Mouse (Mus musculus): ENCODE results near the gene Card11. TPM values are rescaled to one million over a fixed set of nuclear protein-coding genes. Genes with fewer than 3 reads are reported as not detected.

Gene Card11
- total RNA-seq, 2 experiments from 2014 or later: 0.33 to 0.53 TPM

DNA sequence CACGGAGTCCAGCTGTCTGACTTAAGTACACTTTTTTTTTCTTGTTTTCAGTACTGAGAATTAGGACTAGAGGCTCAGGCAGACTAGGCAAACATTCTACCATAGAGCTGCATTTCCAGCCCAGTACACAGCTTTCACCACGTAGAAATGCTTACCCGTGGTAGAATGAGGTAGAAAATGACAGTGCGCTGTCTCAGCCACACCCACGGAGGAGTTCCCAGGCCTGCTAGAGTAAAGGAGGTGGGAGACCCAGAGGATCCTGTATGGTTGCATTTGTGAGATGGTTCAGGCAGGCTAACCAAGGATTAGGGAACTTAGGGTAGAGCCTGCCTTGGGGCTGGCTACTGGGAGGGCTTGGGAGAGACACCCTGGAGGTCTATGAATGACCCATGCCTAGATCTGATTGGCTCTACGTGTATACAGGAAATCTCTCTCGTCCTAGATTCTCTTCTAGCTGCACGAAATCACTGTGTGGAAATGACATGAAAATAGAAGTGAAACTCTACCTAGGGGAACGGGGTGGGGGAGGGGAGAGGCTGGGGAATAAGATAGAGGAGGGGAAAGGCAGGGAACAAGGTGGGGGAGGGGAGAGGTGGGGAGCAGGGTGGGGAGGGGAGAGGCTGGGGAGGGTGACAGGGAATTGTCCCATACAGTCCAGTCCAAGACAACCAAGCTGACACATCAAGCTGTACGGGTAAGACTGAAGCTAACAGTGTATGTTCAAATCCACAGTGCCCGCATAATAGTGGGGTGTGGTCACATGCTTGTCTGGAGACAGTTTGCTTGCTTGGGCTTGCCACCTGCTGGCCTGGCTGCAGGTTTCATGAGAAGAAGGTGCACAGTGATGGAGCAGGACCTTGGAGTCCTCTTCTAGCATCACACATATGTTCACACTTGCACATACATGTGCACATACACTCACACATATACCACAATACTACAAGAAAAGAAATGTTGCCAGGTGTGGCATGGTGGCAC lies 8.0 kb downstream of the Card11 start:
- DNase-seq: no peak

DNA sequence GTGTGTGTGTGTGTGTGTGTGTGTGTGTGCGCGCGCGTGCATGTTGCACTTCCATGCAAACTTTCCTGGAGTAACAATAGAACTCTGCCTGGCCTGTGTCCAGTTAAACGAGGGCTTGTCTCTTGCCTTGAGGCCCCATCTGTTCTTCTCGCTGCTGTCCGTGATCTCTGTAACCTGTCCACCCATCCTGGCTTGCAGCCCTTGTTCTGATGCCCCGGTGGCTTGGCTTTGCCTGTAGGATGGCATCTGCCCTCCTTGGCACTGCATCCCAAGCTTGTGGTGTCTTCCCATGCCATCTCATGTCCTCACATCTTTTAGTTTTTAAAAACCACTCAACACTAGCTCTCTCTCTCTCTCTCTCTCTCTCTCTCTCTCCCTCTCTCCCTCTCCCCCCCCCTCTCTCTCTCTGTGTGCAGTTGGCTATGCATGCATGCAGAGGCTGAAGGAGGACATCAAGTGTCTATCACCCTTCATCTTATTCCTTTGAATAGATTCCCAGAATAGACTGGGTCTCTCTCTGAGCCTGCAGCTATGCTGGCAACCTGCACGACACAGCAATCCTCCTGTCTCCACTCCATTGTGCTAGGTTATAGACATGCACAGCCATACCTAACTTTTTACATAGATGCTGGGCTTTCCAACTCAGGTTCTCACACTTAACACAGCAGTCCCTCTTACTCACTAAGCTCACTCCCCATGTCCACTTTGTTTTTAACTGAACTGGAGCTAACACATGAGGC lies 14.9 kb downstream of the Card11 start:
- DNase-seq: no peak

DNA sequence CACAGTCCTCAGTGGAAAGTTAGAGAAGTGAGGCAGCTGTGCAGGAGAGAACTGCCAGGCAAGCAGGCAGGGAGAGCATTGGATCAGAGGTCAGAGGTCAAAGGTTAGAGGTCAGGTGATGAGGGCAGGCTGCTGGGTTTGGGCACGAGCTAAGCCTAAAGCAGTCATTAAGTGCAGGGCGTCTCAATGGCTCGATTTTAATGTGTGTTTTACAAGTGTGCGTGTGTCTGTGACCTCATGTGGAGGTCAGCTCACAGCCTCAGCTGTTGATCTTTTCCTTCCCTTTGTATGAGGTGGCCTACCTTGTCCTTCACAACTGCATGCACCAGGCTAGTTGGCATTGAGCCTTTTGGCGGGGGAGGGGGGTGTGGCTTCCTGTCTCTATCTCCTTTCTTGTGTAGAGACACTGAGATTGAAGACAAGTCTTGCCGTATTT lies 19.0 kb downstream of the Card11 start:
- DNase-seq: peak; percentile 58 to 68

DNA sequence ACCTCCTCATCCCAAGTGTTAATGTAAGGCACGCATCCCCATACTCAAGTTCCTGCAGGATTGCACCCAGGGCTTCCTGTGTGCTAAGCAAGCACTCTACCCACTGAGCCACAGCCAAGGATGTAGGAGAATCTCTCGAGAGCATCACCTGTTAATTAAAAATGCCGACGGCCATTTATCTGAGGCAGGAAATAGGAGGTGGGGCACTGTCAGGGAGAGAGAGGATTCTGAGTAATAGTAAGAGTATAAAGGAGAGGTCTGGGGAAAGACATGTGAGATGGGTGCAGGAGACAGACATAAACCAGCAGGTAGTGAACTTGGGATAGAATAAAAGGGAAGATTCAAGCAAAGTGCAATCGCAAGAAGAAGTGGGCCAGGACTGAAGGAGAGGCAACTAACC lies 19.6 kb downstream of the Card11 start:
- no peak for DNase-seq

DNA sequence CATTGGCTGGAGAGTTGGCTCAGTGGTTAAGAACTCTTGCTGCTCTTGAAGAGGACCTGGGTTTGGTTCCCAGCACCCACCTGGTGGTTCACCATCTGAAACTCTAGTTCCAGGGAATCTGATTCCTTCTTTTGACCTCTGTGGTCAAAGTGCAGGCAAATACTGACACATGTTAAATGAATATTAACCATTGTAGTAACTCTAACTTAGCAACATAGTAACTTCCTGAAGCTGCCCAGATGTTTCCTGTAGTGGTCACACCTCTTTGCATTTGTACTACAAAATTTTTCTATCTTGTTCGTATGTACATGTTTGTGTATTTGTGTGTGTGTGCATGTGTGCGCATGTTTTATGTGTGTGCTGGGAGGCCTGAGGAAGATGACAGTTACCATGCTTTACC lies 20.3 kb downstream of the Card11 start:
- DNase-seq: no peak

DNA sequence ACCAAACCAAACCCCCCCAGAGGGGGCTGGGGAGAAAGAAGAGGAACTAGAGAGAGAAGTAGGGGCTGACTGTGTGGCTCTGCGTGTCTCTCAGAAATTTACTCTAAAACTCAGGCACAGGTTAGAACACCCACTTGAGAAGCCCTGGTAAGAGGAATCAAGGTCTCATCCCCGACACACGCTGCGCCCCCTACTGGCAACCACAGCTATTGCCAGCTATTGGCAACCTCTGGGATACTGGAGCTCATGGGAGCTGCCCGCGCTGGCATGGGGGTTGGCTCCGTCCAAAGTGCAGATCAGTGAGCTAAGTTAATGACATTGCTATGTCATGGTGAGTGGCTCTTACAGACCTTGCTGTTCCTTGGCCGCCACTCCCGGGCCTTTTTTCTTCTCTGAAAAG lies 37.4 kb downstream of the Card11 start:
- peak; percentile 73 for DNase-seq

DNA sequence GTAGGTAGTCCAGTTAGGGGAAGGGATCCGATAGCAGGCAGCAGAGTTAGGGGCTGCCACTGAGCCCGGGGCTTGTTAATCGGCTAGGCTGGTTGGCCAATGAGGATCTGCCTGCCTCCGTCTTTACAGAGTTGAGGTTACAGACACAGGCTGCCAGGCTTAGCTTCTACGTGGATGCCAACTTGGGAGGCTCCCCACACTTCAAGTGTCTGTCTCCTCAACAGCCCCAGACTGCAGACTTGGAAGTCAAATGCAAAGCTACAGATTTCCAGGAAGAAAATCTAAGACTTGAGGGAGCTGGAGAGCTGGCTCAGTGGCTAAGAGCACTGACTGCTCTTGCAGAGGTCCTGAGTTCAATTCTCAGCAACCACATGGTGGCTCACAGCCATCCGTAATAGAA lies 39.6 kb downstream of the Card11 start:
- no peak for DNase-seq

DNA sequence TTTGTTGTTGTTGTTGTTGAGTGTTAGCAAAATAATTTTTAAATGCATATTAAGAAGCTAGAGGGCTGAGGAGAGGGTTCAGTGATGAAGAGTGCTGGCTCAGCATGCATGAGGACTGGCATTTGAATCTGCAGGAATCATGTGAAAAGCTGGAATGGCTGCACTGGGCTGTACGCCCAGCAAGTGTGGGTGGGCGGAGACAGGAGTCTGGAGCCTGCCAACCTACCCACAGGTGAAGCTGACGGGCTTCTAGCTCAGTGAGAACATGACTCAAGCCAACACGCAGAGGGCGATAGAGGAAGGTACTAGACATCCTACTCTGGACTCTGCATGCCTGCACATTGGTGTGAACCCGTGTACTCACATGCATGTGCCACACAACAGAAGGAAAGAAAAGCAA lies 41.2 kb downstream of the Card11 start:
- no peak for DNase-seq

DNA sequence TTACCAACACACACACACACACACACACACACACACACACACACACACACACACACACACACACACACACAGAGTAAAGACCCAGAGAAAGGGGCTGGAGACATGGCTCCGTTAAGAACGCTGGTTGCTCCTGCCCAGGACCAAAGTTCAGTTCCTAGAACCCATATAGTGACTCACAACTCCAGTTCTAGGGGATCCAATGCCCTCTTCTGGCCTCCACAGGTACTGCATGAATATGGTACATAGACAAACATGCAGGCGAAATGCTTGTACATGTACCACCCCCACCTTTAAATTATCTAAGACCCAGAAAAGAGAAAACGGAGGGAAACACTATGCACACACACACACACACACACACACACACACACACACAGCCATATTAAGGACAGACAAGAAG lies 43.3 kb downstream of the Card11 start:
- no peak for DNase-seq

DNA sequence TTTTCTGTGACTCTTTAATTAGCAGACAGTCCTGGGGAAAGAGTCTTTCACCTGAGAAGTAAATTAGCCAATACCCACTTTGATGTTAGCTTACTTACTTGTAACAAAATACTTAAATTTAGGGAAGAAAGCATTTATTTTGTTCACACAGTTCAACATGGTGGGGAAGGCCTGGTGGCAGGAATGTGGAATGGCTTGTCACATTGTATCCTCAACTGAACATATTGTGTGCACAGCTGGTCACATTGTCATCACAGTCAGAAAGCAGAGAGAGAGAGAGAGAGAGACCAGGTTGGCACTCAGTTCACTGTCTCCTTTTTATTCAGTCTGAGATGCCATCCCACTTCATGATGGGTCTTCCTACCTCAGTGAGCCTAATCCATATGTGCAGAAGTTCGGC lies 44.7 kb downstream of the Card11 start:
- no peak for DNase-seq

DNA sequence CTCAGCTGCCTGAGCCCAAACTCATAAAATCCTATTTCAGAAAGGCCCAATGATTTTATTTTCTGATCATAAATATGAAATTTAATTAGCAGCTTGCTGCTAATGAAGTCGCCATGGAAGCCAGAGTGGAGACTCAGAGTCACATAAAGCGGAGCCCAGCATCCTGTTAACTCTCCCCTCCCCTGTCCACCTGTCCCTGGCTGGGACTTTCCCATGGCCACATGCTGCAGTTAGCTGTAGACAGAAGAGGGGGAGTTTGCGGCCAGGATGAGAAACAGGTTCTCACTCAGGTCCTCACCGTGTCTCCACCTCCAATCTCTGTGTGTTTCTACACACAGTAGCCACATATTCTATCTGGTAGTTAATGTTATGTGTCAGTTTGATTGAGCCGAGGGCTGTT lies 48.6 kb downstream of the Card11 start:
- no peak for DNase-seq

DNA sequence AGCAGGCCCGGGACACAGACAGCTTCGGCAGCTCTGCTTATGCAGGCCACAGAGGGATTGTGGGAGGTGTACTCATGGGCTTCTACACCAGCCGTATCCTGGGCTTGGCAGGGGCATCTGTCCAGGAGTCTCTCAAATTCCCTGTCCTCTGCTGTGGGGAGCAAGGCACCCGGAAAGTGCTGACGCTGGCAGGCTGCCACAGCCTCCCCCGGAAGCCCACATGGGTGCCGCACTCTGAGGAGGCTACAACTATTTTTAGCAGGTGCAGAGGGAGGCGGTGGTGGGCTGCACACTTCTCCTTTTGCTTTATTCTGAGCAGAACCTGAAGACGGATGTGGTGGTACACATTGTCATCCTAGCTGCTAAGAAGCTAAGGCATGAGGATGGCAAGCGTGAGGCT lies 52.4 kb downstream of the Card11 start:
- peak in 1 of 2 experiments; percentile 28 for DNase-seq

DNA sequence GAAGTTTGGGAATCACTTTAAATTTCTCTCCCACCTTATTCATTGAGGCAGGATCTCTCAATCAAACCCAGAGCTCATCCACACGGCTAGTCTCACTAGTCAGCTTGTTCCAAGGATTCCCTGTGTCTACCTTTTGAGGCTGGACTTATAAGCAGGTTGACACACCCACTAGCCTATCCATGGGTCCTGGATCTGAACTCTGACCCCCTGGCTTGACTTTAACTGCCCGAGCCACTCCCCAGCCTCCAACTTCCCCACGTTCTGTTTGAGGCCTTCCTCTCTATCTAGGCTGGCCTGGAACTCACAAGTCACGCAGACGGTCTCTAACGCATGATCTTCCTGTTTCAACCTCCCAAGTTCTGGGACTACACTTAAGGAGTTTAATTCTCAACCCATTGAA lies 54.3 kb downstream of the Card11 start:
- DNase-seq: no peak

DNA sequence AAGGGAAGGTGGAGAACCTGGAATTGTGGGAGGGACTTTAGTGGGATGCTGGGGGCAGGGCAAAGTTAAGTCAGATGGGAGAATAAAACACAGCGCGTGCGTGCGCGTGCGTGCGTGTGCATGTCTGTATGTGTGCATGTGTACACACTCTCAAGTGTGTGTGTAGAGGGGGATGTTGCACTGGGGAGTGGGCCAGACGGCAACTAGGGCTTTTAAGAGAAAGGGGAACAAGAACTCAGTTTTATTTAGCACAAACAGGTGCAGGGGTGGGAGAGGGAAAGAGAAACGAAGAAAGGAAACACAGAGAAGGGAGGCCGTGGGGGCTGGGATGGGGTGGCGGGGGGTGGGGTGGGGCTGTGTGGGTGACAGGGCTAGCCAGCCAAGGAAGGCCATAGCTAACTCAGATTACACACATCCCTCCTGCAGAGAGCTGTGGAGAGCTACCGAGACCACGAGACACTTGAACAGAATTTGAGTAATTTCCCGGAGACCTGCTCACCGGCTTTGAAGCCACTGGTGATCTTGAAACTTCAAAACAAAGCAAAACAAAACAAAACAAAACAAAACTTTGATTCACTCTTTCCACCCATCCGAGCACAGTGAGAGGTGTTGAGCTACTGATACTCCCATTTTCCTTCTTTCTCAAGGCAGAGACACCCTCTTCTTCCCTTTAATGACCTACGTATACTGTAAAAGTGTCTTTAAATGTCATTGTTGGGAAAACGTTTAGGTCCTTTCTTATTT lies 55.8 kb downstream of the Card11 start:
- DNase-seq: no peak

DNA sequence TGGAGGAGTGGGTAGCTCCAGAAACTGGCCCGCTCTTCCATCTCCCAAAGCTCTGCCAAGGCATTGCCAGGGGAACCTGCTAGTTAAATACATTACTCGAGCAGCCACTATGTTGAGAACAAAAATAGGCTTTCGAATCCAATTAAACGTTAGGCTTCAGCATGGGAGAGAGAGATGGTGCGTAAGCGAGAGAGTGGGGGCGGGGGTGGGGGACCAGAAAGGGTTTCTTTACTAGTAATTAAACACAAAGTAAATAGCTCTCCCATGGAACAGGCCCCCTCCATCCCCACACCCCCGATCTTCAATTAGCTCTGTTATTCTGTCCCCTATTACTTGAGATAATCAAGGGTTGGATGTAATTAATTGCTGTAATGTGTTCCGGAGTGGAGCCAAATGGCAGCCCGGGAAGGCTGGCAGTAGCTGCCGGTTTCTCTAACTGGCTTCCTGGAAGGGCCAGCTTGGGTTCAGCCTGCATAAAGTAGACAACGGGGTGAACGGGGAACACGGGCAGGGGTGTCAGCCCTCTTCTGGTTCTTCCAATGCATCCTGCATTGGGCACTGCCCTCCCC lies 59.4 kb downstream of the Card11 start:
- no peak for DNase-seq

DNA sequence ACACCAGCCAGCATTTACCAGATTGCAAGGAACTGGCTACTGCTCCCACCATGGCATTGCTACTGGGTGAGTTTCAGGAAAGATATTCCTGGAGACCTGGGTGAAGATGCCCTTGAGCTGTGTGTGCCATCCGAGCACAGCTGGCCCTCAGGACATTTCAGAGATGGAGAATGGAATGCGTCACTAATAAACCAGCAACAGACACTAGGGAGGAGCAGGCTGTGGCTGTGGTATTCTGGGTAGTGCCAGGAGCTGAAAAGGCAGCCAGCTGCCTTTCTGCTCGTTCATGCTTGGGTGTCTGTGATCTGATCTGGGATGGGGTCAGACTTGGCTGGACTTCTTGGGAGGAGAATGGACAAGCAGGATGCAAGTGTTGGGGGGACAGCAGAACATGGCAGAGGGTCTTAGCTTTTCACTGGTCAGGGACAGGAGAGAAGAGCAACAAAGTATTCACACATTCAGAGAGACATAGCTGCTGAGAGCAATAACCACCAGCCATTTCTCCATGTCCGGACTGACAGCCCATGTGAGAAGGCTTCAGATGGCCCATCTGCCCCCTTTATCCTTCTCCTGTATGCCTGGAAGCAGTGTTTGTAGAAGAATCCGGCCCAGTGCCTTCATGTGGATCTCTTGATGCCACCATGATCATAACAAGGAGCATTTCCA lies 60.0 kb downstream of the Card11 start:
- DNase-seq: no peak

DNA sequence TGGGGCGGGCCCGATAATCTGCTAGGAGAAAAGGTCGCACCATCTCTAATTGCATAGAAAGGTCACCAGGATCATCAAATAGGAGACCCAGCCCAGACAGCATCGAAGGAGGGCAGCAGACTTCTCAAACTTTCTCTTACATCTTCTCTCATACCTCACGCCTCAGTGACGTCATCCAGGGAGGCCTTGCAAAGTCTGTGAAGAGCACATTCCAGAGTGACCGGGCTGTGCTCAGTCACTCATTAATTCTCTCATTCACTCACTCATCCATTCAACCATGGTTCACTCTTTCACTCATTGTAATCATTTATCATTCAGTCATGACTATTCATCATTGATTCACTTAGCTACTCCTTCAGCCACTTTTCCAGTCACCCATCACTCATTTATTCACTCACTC lies 63.6 kb downstream of the Card11 start:
- DNase-seq: no peak

DNA sequence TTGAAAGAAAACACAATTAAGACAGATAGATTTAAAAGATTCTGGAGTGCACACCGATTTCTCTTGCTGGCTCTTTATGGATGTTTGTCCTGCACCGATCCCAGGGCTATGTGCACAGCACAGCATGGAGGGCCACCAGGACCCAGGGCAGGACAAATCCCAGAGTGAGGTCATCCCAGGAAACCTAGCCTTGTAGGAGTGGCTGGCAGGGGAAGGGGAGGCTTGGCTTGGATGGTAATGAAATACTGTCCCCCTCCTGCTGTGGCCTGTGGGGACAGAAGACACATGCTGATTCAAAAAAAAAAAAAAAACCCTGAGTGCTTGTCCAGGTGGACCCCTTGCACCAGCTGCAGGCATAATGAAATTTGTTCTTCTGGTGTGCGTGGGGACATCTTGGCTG lies 64.5 kb downstream of the Card11 start:
- DNase-seq: no peak

DNA sequence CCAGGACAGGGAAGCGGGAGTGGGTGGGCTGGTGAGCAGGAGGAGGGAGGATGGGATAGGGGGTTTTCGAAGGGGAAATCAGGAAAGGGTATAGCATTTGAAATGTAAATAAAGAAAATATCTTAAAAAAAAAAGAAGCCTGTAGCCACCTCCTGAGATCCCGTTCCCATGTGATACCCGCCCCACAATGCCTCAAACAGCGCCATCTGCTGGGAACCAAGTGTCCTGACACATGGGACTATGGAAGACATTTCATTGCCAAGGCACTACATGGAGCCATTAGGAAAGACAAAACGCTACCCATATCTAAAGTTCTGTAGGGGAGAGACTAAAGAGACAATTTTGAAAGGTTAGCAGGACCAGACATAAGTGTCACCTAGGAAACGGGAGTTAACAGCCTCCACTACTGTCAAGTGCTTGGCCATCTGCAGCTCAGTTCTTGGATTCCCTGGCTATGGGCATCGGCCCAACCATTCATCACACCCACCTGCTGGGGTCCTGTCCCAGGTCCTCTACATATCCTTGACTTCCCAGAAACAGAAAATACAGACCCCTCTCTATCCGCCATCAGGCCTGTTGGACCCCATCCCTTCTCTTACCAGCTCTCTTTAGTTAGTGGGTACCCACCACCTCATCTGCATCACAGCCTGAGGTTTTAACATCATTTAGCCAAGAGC lies 65.6 kb downstream of the Card11 start:
- no peak for DNase-seq

DNA sequence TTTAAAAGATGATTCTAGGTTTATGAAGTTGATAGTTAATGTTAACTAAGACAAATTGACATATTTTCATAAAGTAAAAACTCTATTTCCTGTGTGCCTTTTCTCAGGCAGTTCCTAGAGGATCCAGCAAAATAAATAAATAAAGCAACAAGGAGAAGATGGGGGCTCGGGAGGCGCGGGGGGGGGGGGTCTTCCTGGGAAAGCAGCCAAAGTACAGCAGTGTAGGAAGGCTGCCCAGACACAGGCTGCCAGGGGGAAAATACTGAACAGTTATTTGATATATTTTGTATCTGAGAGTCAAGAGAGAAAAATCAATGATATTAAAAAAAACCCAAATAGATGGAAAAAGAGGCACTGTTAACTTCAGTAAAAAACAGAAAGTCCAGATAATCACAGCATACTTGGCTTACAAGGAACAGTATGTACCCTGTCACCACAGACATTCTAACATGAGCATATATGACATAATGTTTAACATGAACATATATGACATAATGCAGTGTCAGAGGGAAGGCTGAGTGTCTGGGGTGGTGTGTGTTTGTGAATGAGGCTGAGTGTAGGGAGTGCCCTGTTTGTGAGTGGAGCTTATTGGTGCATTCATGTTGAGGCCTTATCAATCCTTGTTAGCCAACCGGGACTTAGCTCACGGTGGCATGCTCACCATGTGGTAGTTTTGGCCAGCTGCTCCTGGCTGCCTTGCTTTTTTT lies 68.7 kb downstream of the Card11 start:
- DNase-seq: no peak
